Mouse (Mus musculus) hematopoietic stem cell, adult 5-6 weeks (primary cell): ENCODE data around the gene Rfc5. TPM values are rescaled to one million over a fixed set of nuclear protein-coding genes. Genes with fewer than 3 reads are reported as not detected.
A peak's percentile ranks its signal among the peaks of the same experiment; 100 is the strongest.
"Not testable (repeated sequence)": the region's sequence is repeated elsewhere in the genome, so short reads cannot be mapped to it uniquely, and the experiment has no call there.

Experiments
- ATAC-seq, 2 experiments: fragments of 125-278 bp in 1 of 2; replicated peaks in 1 of 2; 2 replicates each; pipeline ENCODE4 v1.8.0; 2016 to 2017; ENCODE audit warnings: inconsistent platforms in 2 of 2, mild to moderate bottlenecking in 2 of 2, moderate number of reproducible peaks in 2 of 2, low read depth in 1 of 2, moderate TSS enrichment in 1 of 2; ENCODE audit not compliant: low FRiP score in 2 of 2, poor library complexity in 2 of 2, severe bottlenecking in 2 of 2, insufficient read depth in 1 of 2, low TSS enrichment in 1 of 2
- total RNA-seq: library from RNA; stranded (forward); fragments of 172-1452, 232-1000 nt; gene quantifications from 2 replicates; pipeline ENCODE4 v1.2.3, GENCODE M21; 2017

Rfc5 gene
- total RNA-seq: 47.2 and 49.0 TPM in 2 replicates

GRCm38 (mm10) chr5:117388877-117389276, at the start of gene Rfc5:
Gene Rfc5 (minus strand): TSS chr5:117389047.
- peak; percentile 96 to 98 for ATAC-seq

DNA sequence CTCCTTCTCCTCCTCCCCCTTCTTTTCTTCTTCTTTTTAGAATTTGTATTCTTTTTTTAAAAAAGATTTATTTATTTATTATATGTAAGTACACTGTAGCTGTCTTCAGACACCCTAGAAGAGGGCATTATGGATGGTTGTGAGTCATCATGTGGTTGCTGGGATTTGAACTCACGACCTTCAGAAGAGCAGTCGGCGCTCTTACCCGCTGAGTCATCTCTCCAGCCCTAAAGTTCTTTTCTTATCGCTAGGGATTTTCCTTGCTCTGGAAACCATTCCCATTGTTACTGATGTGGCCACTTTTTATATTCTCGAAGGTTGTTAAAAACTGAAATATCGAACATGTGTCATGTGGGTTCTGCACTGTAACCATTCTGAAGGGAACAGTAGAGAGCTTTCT, 44.7 kb upstream of the Rfc5 start:
- ATAC-seq: not testable (repeated sequence)

GRCm38 (mm10) chr5:117417442-117417841, 28.6 kb upstream of the Rfc5 start:
- peak; percentile 29 to 59; a peak in 1 of 4 replicates for ATAC-seq

DNA sequence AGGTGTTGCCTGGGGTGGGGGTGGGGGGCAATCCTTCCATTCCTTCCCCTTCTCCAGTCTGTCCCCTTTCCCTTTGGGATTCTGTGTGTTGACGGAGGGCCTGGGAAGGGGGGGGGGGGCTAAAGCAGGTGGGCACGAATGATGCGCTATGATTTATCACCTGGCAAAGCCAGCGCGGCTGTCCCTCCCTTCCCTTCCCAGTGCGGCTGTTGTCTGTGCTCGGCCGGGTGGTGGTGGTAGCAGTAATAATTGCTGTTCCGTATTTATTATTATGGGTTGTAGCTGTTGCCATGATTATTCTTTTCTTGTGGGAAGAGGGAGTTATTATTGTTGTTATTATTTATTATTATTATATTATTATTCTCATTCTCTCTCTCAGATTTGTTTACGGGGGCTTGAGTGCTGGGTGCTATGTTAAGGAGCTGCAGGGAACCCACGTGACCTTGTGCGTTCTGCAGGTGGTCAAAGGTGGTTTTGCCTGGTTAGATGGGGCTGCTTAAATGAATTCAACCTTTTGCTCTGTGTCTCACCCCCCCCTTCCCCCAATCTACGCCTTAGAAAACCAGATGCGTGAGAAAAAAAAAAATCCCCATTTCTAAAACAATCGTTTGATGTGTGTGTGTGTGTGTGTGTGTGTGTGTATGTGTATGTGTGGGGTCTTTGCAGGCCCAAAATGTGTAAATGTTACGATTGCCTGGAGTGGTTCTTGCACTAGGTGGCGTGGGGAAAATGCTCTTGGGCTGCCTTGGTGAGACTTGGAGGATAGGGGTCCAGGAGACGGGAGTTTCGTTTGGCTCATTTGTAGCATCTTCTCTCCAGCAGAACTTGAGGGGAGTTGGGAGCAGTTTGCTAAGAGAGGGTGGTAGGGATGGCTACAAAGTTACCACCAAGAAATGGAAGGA, 26.4 kb upstream of the Rfc5 start:
- no peak for ATAC-seq

GRCm38 (mm10) chr5:117414611-117415010, 25.8 kb upstream of the Rfc5 start:
- no peak for ATAC-seq

DNA sequence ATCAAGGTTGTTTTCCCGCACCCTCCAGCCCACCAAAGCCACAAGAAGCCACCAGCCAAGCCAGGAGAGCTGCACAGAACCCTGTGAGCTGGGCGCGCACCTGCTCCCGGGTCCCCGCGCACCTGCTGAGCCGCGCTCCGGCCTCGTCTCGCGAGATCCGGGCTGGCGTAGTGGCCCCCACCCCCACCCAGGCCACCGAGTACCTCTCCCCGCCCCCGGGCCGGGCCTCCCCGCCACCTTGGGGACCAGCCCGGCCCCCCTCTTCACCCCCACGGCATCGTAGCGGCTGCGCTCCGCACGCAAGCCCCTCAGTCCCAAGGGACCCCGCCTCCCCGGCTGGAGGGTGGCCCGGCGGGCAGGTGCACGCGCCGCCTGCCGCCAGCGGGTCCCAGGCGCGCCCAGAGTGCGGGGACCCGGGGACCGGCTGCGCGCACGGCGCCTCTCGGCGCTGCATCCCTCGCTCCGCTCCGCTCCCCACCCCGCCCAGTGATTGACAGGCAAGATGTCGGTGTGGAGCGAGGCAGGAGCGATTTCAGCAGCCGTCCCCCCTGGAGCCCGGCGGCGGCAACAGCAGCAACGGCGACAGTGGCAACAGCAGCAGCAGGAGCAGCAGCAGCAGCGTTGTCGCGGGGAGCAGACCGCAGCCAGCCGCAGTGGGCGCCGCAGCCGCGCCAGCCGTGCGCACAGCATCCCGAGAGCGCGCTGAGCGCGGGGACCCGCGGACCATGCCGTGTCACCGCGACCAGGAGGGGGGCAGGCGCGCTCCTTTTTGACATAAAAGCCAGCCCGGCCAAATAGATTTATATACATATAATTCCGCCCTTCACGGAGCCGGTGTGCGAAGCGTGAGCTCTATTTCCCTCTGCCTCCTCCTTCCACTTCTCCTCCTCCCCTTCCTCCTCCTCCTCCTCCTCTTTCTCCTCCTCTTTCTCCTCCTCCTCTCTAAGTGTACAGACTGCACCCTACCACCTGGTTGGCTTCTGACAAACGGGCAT, 25.0 kb upstream of the Rfc5 start, which contains the start of gene Ksr2:
TSS of gene Ksr2 (plus strand) at position 494 of the 995 bp plus-strand sequence.
- peak; percentile 29 to 49; a peak in 3 of 4 replicates for ATAC-seq

DNA sequence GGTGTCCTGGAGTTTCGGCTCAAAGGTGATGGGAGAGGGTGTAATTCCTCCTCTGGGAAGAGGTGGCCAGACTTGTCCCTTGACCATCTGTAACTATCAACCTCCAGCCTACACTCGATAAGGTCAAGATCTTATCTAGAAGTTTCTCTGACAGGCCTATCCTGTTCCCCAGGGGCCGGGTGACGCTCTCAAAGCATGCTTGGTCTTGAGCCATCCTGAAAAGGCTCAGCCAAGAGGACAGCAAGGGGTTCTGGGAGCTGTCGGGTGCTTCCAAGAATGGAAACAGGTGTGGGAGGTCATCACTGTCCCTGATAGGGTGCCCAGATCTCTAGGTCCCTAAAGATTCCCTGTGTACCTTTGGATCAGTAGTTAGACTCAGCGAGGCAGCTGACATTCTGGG, 20.5 kb upstream of the Rfc5 start:
- ATAC-seq: no peak

- ATAC-seq: peak in 1 of 2 experiments; percentile 32; a peak in 1 of 4 replicates
Measured at GRCm38 (mm10) chr5:117408216-117408615, 19.4 kb upstream of the Rfc5 start.

DNA sequence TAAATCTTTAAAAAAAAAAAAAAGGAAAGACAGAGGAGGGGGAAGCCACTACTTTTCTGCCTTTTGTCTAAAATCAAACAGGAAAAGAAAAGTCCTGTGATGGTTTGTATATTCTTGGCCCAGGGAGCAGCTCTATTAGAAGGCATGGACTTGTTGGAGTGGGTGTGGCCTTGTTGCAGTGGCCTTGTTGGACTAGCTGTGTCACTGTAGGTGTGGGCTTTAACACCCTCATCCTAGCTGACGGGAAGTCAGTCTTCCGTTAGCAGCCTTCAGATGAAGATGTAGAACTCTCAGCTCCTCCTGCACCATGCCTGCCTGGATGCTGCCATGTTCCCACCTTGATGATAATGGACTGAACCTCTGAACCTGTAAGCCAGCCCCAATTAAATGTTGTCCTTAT, 15.8 kb upstream of the Rfc5 start:
- not testable (repeated sequence) for ATAC-seq

GRCm38 (mm10) chr5:117403609-117404008, 14.8 kb upstream of the Rfc5 start:
- no peak for ATAC-seq

GRCm38 (mm10) chr5:117399281-117399680, 10.4 kb upstream of the Rfc5 start:
- no peak for ATAC-seq

GRCm38 (mm10) chr5:117398007-117398550, 9.2 kb upstream of the Rfc5 start:
- ATAC-seq: no peak

DNA sequence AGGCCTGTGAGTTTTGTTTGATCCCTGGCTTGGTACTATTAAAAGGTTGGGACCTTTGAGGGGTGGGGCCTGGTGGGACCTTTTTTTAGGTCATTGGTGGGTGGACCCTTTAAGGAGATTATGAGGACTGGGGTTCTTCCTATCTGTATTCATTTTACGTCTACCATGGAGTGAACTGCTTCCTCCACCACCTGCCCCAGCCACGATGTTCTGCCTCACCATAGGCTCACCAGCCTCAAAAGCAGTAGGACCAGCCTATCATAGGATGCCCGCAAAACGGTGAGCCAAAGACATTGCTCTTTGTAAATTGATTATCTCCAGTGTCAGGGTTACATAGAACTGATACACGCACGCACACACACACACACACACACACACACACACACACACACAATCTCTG, 8.5 kb upstream of the Rfc5 start:
- ATAC-seq: 0 out of 4 replicates have a peak, but pooled peaks of 1 of the 2 experiments have one; percentile 2

GRCm38 (mm10) chr5:117396596-117397014, 7.8 kb upstream of the Rfc5 start:
- ATAC-seq: peak; percentile 32 to 45; a peak in 3 of 4 replicates

DNA sequence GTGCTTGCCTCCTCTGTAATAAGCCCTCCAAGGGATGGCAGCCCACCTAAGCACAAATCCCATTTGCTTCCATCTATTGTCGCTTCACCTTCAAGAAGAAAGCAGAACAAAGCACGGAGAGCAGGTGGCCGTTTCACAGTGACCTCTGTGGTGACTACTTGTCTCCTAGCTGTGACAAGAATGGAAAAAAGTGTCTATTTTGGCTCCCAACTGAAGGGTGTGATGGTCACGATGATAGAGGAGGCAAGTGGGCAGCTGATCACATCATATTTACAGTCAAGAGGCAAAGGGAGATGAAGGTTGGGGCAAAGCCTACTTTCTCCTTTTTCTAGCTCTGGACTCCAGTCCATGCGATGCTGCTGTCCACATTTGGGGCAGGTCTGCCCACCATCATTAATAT, 7.0 kb upstream of the Rfc5 start:
- ATAC-seq: no peak

GRCm38 (mm10) chr5:117390895-117391294, 2.0 kb upstream of the Rfc5 start:
- ATAC-seq: no peak

DNA sequence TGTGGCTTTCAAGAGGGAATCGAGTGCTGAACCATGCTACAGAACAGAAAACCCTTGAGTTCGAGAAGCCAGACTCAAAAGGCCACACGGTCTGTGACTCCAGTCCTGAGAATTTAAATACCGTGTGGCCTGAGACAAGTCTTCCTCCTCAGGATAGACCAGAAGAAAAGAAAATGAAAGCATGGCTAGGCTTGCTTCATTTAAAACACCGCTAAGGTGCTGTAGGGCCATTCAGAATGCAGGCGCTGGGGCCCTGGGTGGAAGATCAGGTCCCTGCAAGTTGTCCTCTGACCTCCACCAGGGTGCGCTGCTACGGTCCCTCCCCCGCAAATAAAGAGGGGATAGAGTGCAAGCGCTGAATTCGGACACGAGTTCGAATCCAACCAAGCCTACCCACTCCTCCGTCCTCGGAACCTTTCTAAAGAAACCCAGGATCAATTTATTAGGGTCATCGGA, 523 bp downstream of the Rfc5 start:
- ATAC-seq: peak in 1 of 2 experiments; percentile 54; a peak in 2 of 4 replicates
